Mouse (Mus musculus) lung, adult 2 months (tissue): ENCODE data around the gene Slc44a1. TPM values are rescaled to one million over a fixed set of nuclear protein-coding genes. Genes with fewer than 3 reads are reported as not detected.

Experiments used
- DNase-seq: peaks from one replicate; pipeline ENCODE4 v3.0.0; 2022
- H3K4me1 ChIP-seq: fragments of 200-500 bp; 2 replicates; pipeline ENCODE4 v1.6.1; 2011; ENCODE audit warnings: low read length; ENCODE audit not compliant: control insufficient read depth, insufficient read depth
- H3K4me3 ChIP-seq: fragments of 200-500 bp; replicated peaks from 2 replicates; pipeline ENCODE3; 2011; ENCODE audit warnings: low read depth, mild to moderate bottlenecking, control low read depth, low read length; ENCODE audit errors: extremely low read depth
- CTCF ChIP-seq: fragments of 200-500 bp; IDR thresholded peaks from 2 replicates; pipeline ENCODE4 v1.5.1; 2011; ENCODE audit warnings: mild to moderate bottlenecking, low read length, control low read depth; ENCODE audit not compliant: insufficient read depth
- POLR2A ChIP-seq: fragments of 200-500 bp; IDR thresholded peaks from 2 replicates; pipeline ENCODE4 v1.6.1; 2011; ENCODE audit warnings: low read depth, mild to moderate bottlenecking, control low read depth, low read length, borderline replicate concordance; ENCODE audit errors: extremely low read depth
- WGBS: fragments of 180-500 bp; shearing (Covaris S2); methylation state at CpG from one replicate; pipeline ENCODE4 v1.1.7; 2018; 5-methylcytosine and 5-hydroxymethylcytosine counted together
- polyA plus RNA-seq: library from polyadenylated mRNA; depleted of rRNA; stranded (reverse); fragments of >200 nt; gene quantifications from 2 replicates; pipeline ENCODE4 v1.2.3, GENCODE M21; 2012

The Slc44a1 gene
- polyA plus RNA-seq, 1 experiment, result 45.2 TPM

- no peak overlapping the region for H3K4me3 ChIP-seq
- no peak for DNase-seq
- peaks cover 5% of the 10 kb centered on the region for H3K4me1 ChIP-seq
- WGBS, result 59% methylated on average over 12 of the region's 12 CpGs
- TF ChIP-seq CTCF, result no peak
- TF ChIP-seq POLR2A, result no peak
Measured at GRCm38 (mm10) chr4:53487216-53488188, 47.3 kb downstream of the Slc44a1 start.

DNA sequence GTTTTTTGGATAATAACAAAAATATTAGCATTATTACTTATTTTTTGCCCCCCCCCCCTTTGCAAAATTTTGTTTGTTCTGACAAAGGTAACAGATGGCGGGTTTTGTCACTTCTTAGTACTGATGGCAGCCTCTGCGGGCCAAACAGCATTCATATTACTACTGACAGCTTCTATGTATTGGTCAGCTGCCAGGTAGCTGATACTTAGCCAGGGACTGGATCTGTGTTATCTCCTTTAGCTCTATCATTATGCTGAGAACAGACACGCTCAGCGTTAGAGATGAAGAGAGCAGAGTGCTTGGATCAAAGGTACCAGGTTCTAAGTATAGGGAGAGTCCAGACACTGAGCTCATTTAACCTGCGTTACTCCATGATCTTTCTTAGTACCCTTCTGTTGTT, 48.6 kb downstream of the Slc44a1 start:
- 76% methylated on average over 5 of the region's 5 CpGs for WGBS
- no peak overlapping the region for H3K4me3 ChIP-seq
- peaks cover 5% of the 10 kb centered on the region for H3K4me1 ChIP-seq
- DNase-seq, result no peak
- no peak for TF ChIP-seq CTCF
- no peak for TF ChIP-seq POLR2A

DNA sequence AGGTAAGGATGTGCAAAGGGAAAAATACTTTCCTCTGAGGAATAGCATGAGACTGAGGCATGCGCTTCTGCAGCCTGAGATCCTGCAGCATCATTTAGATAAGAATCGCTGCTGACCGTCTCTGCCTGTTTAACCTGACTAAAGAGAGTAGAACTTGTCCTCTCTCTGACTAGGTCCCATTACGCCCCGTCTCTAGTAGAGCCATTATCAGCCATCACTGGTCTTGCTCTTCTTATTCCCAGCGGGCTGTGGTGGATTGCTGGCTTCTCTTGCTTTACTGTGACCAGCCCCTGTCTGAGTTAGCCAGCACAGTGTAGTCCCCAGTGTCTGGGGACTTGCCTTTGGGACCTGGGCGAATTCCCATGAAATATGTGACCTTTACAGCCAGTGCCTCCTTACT, 50.2 kb downstream of the Slc44a1 start:
- TF ChIP-seq POLR2A (no peak), CTCF (no peak)
- 89% methylated on average over 7 of the region's 7 CpGs for WGBS
- Histone ChIP-seq H3K4me3 (no peak overlapping the region), H3K4me1 (peaks cover 5% of the 10 kb centered on the region)
- no peak for DNase-seq

- no peak for DNase-seq
- TF ChIP-seq CTCF (no peak), POLR2A (no peak)
- Histone ChIP-seq H3K4me3 (no peak overlapping the region), H3K4me1 (peaks cover 5% of the 10 kb centered on the region)
- 33% methylated on average over 4 of the region's 4 CpGs for WGBS
Measured at GRCm38 (mm10) chr4:53491269-53491668, 51.1 kb downstream of the Slc44a1 start.

GRCm38 (mm10) chr4:53495646-53496045, 55.4 kb downstream of the Slc44a1 start:
- Histone ChIP-seq H3K4me3 (no peak overlapping the region), H3K4me1 (no peaks in the 10 kb centered on the region)
- no peak for DNase-seq
- TF ChIP-seq CTCF, result no peak
- TF ChIP-seq POLR2A, result no peak
- WGBS, result 60% methylated on average over 2 of the region's 2 CpGs

DNA sequence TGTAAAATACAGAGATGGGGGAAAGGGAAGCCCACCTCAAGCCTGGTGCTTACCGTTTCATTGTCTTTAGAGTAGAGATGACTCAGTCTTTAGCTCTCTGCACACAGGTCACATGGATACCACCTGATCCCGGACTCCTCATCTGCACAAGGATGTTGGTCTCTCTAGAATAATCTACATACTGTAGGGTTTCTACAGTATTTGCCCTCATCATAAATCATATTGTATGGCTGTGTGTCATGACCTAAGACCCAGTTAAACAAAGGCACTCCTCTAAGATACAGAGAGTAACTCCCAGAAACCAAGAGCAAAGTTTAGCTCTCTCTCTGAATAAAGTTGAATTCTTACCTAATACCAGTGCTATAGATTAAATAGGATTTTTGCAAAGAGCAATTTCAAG, 62.6 kb downstream of the Slc44a1 start:
- Histone ChIP-seq H3K4me1 (no peaks in the 10 kb centered on the region), H3K4me3 (no peak overlapping the region)
- WGBS, result 83% methylated on average over 2 of the region's 2 CpGs
- DNase-seq, result no peak
- TF ChIP-seq CTCF (no peak), POLR2A (no peak)

DNA sequence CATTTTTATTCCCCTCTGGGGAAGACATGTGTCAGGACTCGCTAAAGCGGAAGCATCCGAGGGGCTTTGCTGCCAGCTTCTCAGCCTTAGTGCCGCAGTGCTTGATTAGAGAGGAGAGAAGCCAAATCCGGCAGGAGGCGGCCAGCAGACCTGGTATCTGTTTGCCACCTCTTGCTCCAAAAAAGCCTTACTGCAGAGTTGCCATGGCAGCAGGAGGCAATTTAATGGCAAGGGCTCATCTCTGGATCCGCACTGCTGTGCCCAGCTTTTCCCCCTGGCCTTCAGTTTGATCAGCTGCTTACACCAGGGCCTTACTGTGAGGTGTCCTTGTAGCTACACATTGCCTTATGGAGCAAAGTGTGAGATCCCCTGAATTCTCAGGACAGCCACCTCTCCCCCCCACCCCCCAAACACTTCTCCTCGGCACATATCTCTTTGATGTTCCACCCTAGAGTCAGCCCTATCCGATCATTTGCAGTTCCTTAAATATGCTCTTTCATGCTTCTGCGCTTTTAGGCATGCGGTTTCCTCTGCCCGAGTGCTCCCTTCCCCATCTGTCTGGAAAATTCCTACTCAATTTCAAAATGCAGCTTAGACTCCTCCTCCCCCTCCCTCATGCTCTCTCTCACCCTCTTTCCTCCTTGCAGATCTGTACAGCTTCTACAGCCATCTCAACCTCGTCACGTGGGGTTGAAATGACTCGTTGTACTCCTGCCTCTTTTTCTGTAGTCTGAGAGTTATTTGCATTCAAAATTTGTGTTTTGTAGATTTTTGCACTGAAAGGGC, 72.1 kb downstream of the Slc44a1 start:
- no peak for DNase-seq
- 45% methylated on average over 15 of the region's 15 CpGs for WGBS
- TF ChIP-seq CTCF (no peak), POLR2A (no peak)
- H3K4me3 ChIP-seq, result no peak overlapping the region
- peaks cover 12% of the 10 kb centered on the region for H3K4me1 ChIP-seq

DNA sequence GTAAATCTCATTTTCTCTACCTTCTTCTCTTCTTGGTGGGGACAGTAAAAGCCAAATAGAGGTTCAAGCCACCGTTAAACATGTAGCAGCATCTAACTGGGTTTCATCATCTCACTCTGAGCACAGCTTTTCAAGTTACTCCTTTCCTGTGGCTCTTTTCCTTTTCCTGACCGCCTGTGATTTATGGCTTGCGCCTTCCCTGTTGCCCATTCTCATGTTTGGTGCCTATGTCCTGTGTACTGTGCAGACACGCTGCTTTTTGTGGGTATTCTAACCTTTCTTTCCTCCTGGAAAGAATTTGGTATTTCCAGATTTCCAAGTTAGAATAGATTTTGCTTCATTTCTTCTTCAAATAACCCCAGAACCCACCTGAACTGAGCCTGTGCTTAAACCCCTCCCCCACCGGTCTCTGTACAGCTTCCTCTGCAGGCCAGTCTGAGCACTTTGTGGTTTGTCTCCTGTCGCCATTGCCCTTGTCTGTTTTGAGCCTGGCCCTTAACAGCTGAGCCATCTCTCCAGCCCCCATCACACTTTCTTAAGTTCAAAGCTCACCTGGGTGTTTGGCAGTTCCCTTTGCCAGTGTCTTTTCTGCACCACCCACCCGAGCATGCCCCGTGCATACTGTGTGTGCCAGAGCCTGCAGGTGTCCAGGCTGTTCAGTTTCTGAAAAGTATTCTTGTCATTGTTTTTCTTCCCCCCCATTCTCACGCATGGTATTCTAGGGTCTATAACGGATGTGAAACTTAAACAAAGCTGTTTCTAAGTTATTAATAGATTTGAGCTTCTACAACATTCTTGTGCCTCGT, 73.3 kb downstream of the Slc44a1 start:
- TF ChIP-seq CTCF (no peak), POLR2A (no peak)
- H3K4me1 ChIP-seq, result peaks cover 12% of the 10 kb centered on the region
- no peak for DNase-seq
- H3K4me3 ChIP-seq, result no peak overlapping the region
- WGBS, result 31% methylated on average over 11 of the region's 11 CpGs

GRCm38 (mm10) chr4:53516011-53516532, 75.9 kb downstream of the Slc44a1 start:
- Histone ChIP-seq H3K4me1 (peaks cover 12% of the 10 kb centered on the region), H3K4me3 (no peak overlapping the region)
- TF ChIP-seq CTCF (no peak), POLR2A (no peak)
- DNase-seq, result no peak
- WGBS, result 70% methylated on average over 6 of the region's 6 CpGs
